Mouse (Mus musculus) liver, embryonic 14.5 days (tissue): Measurements from ENCODE around the gene Arsg.

Experiments
- CTCF ChIP-seq: IDR thresholded peaks from 2 replicates; pipeline ENCODE4 v1.5.1; 2016; ENCODE audit warnings: antibody characterized with exemption, low read depth, control low read depth
- EP300 ChIP-seq: IDR thresholded peaks from 2 replicates; pipeline ENCODE4 v1.6.1; 2016; ENCODE audit warnings: antibody characterized with exemption, low read depth

DNA sequence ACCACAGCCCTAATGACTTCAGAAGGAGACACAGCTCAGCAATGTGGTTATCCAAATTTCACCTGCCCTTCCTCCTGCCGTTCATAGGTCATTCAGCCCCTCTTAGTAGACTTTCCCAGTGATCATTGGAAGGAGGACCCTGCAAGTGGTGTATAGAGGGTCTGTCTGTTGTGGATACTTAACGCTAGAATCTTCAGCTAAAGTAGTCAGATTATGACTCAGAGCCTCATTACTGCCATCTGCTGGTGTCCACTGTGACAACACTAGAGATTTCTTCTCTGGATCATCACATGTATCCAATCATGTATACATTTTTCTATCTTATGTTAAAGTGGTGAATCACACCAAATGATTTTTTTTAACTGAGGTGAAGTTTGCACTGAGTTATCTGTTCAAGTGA, 148.0 kb downstream of the Arsg start:
- TF ChIP-seq CTCF (peak; percentile 79), EP300 (no peak)
